Mouse (Mus musculus): ENCODE data around the gene Hexdc. TPM values are rescaled to one million over a fixed set of nuclear protein-coding genes. Genes with fewer than 3 reads are reported as not detected.

Gene Hexdc
- polyA plus RNA-seq, 1 experiment from 2014 or later, result 11.9 TPM

DNA sequence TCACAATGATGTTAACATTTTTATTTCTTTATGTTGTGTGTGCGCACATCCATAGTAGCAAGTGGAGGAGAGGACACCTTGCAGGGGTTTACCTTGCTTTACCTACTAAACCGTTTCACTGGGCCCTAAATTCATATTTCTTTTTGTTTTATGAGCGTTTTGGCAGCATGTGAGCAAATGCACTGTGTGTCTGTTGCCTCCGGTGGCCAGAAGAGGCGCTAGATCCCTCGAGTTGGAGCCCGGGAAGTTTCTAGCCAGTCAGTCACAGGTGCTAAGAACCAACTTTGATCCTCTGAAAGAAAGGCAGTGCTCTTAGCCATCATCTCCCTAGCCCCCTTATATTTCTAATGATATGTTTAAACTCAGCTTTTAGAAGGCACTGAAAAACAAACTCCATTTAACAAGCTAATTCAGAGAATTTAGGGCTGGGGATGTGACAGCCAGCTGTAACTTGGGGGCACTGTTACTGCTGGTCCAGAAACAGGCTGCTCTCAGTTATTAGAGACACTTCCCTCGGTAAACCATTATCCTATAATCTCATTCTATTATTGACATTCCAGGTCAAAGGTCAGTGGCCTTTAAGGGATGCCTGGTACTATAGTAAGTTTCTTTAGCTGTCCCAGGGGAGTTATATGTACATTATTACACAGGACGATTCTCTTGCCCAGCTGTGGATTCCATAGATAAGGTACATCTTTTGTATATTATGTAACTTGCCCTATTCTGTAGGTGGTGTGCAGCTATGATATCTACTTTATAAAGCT, 31.4 kb downstream of the Hexdc start:
- Histone ChIP-seq H3K27me3 (replicated peaks; ENCODE audit: control insufficient read depth, insufficient read depth, low read length) (no peaks in the 10 kb centered on the region), H3K9me3 (replicated peaks; ENCODE audit: control insufficient read depth, low read length) (no peaks in the 10 kb centered on the region), H3K27ac (ENCODE audit: low read depth, low read length) (peak overlapping the region; percentile 100), H3K36me3 (ENCODE audit: control insufficient read depth, insufficient read depth, low read length) (peaks cover 18% of the 10 kb centered on the region), H3K4me1 (ENCODE audit: control insufficient read depth, insufficient read depth, low read length) (peaks cover 21% of the 10 kb centered on the region), H3K9ac (ENCODE audit: low read length) (no peak overlapping the region), H3K4me2 (ENCODE audit: low read length) (peak overlapping the region; percentile 64), H3K4me3 (ENCODE audit: low read depth, low read length) (no peak overlapping the region)
- peak; percentile 46 for DNase-seq (ENCODE audit: low spot score)
- no peak for ATAC-seq
- 30% methylated on average over 9 of the region's 9 CpGs for WGBS

DNA sequence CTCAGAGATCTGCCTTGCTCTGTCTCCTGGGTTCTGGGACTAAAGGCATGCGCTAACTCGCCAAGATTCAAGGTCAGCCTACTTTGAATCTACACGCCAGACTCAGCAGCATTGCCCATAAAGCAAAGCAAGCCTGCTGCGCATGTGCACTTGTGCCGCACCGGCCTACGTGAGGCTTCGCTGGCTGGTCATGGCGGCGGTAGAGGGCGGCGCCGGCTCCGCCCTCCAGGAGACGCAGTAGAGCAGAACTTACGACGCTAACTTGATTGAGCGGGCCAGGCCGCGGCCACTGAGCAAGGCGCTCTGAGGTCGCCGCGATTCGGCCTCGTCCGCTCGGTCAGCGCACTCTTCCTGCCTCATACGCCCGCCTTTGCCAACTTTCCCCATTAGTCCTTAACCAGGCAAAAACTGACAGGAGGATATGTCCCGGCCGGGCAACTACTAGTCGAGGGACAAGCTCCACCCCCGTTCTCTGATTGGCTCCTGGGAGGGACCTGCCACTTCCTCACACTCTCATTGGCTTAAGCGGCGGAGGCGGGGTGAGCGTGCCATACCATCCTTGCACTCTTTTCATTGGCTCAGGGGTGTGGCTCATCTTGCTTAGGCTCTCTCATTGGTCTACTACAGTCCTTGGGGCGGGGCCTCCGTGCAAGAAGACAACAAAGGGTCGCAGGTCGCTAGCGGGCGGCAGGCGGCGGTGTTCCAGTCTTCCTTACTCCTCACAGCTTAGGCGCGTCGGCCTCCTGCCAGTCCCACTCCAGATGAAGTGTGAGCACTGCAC, 32.5 kb downstream of the Hexdc start, which contains the start of gene Narf:
TSS of gene Narf (plus strand) at position 690 of the 781 bp plus-strand sequence.
- peak; percentile 100 for DNase-seq (ENCODE audit: low spot score)
- Histone ChIP-seq H3K9me3 (replicated peaks; ENCODE audit: control insufficient read depth, low read length) (no peaks in the 10 kb centered on the region), H3K4me2 (ENCODE audit: low read length) (peak within 1 kb of the TSS; percentile 64), H3K27ac (ENCODE audit: low read depth, low read length) (peak within 1 kb of the TSS; percentile 100), H3K4me1 (ENCODE audit: control insufficient read depth, insufficient read depth, low read length) (peaks cover 21% of the 10 kb centered on the region), H3K9ac (ENCODE audit: low read length) (peak within 1 kb of the TSS; percentile 87), H3K36me3 (ENCODE audit: control insufficient read depth, insufficient read depth, low read length) (peaks cover 29% of the 10 kb centered on the region), H3K4me3 (ENCODE audit: low read depth, low read length) (peak within 1 kb of the TSS; percentile 77), H3K27me3 (replicated peaks; ENCODE audit: control insufficient read depth, insufficient read depth, low read length) (no peaks in the 10 kb centered on the region)
- under 1% methylated on average over 50 of the region's 50 CpGs for WGBS
- peak; percentile 100 for ATAC-seq

DNA sequence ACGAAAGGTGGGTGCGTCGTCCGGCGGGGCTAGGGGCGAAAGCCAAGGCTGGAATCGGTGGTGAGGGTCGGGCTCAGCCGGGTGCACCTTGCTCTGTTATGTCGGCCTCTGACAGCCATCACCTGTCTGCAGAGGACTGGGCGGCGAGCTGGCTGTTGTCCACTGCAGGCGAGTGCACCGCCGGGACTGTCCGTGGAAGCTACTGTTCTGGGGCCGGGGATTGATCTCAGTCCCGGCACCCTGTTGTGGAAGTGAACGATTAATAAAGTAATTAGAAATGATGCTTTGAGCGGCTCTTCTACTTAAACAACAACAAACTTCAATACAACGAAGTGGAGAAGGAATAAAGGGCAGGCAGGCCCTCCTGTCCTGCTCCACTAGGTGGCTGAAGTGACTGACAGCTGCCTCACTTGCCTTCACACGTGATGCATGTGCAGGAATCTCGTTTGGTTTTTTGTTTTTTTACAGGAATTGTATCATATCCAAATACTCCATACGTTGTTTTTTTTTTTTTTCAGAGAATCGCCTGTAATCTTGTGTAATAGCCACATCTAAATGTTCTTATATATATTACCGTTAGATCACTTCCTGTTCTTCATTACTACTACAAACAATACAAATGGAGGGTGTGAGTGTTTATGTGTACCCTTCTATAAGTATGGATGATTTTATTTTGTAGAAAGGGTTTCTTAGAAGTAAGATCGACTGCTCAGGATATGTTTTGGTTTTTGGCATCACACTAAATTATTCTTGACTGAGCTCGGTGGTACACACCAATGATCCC, 33.3 kb downstream of the Hexdc start:
- no peaks in the 10 kb centered on the region for H3K27me3 ChIP-seq (replicated peaks; ENCODE audit: control insufficient read depth, insufficient read depth, low read length)
- DNase-seq (ENCODE audit: low spot score) (peak; percentile 67), ATAC-seq (peak; percentile 5; the same call in 1 of the 2 replicates)
- H3K4me3 ChIP-seq (ENCODE audit: low read depth, low read length), result peak overlapping the region; percentile 77
- peak overlapping the region; percentile 100 for H3K27ac ChIP-seq (ENCODE audit: low read depth, low read length)
- peaks cover 37% of the 10 kb centered on the region for H3K36me3 ChIP-seq (ENCODE audit: control insufficient read depth, insufficient read depth, low read length)
- no peaks in the 10 kb centered on the region for H3K9me3 ChIP-seq (replicated peaks; ENCODE audit: control insufficient read depth, low read length)
- WGBS, result 4% methylated on average over 28 of the region's 28 CpGs
- H3K4me1 ChIP-seq (ENCODE audit: control insufficient read depth, insufficient read depth, low read length), result peaks cover 21% of the 10 kb centered on the region
- H3K4me2 ChIP-seq (ENCODE audit: low read length), result peak overlapping the region; percentile 64
- peak overlapping the region; percentile 87 for H3K9ac ChIP-seq (ENCODE audit: low read length)

DNA sequence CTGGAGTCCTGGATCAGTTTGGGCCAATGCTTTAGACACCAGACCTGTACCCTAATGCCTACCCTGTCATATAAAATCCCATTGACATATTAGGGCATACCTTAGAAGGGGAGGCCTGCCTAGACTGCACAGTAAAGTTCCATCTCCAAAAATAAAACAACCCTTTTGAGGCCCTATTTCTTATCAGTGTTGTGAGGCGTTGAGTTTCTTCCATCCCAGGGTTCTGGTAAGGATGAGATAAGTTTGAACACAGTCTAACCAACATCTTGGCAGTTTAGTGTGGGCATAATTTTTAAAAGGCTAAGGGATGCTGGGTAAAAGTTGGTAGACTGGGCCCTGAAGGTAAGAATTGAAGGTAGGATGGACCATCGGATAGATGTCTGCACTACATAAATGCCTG, 35.4 kb downstream of the Hexdc start:
- Histone ChIP-seq H3K36me3 (ENCODE audit: control insufficient read depth, insufficient read depth, low read length) (peaks cover 56% of the 10 kb centered on the region), H3K4me2 (ENCODE audit: low read length) (no peak overlapping the region)

DNA sequence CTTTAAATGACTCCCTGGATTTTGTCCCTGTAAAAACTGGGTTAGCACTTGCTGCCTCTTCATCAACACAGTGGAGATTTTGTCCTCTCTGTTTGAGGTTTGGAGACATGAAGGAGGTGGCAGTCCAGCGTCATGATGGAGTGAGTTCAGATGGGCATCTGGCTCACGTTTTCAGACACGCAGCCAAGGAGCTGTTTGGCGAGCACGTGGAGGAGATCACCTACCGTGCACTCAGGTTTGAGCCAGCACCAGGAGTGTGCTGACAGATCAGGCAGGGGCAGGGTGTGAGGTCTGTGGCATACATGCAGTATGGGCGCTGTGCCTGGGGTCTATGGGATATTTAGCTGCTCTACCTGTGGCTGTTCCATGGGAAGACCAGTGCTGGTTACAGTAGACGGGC, 46.0 kb downstream of the Hexdc start:
- Histone ChIP-seq H3K27me3 (replicated peaks; ENCODE audit: control insufficient read depth, insufficient read depth, low read length) (no peaks in the 10 kb centered on the region), H3K4me1 (ENCODE audit: control insufficient read depth, insufficient read depth, low read length) (no peaks in the 10 kb centered on the region), H3K36me3 (ENCODE audit: control insufficient read depth, insufficient read depth, low read length) (peaks cover 99% of the 10 kb centered on the region), H3K9me3 (replicated peaks; ENCODE audit: control insufficient read depth, low read length) (no peaks in the 10 kb centered on the region), H3K27ac (ENCODE audit: low read depth, low read length) (no peak overlapping the region), H3K9ac (ENCODE audit: low read length) (no peak overlapping the region), H3K4me2 (ENCODE audit: low read length) (no peak overlapping the region), H3K4me3 (ENCODE audit: low read depth, low read length) (no peak overlapping the region)
- ATAC-seq (no peak), DNase-seq (ENCODE audit: low spot score) (no peak)
- 89% methylated on average over 8 of the region's 8 CpGs for WGBS

More for the DNA sequence above, 35.4 kb downstream of the Hexdc start:
- H3K27me3 ChIP-seq (replicated peaks; ENCODE audit: control insufficient read depth, insufficient read depth, low read length), result no peaks in the 10 kb centered on the region
- no peak overlapping the region for H3K4me3 ChIP-seq (ENCODE audit: low read depth, low read length)
- ATAC-seq (no peak), DNase-seq (ENCODE audit: low spot score) (no peak)
- peak overlapping the region; percentile 32; the same call in 1 of the 2 replicates for H3K9ac ChIP-seq (ENCODE audit: low read length)
- 95% methylated on average over 2 of the region's 2 CpGs for WGBS
- H3K27ac ChIP-seq (ENCODE audit: low read depth, low read length), result no peak overlapping the region
- peaks cover 21% of the 10 kb centered on the region for H3K4me1 ChIP-seq (ENCODE audit: control insufficient read depth, insufficient read depth, low read length)
- no peaks in the 10 kb centered on the region for H3K9me3 ChIP-seq (replicated peaks; ENCODE audit: control insufficient read depth, low read length)

DNA sequence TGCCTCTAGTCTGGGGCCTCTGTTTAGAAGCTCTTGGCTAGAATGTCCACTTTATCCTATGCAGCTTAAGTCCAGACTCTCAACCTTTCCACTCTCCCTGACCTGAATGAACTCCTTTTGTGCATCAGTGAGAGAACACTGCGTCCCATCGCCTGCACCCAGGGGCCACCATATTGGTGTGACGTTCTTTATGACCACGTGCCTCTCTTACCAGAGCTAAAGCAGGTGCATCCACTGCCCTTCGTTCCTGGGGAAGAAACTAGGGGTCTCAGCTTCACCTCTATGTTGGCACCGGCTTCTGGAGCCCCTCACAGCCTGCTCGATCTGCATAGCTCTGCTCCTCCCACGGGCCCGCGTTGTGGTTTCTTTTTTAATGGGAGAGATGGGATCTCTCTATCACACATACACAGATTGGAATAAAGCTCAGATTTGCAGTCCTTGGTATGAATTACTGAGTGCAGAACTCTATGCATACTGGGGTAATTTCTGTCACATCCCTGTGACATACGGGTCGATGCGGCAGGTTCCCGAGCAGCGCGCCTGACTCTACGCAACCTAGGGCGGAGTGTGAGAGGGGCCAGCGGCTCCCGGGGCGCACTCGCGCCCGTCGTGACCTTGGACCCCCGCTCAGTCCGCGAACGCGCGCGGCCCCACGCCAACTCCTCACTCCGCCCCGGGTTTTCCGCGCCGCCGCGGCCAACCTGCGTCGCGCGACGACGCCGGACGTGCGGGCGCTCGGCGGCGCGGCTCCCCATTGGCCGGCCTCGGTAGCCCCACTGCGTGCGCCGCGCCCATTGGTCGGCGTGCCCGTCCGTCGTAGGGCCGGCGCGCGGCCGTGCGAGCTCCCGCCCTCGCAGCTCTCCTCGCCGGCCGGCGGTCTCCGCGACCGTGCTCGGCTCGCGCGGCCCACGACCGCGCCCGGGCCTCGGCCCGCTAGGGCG, 55.2 kb downstream of the Hexdc start, which contains the start of gene Foxk2:
TSS of gene Foxk2 (plus strand) at position 831 of the 941 bp plus-strand sequence.
- no peaks in the 10 kb centered on the region for H3K9me3 ChIP-seq (replicated peaks; ENCODE audit: control insufficient read depth, low read length)
- peak; percentile 99 for ATAC-seq
- under 1% methylated on average over 55 of the region's 91 CpGs for WGBS
- peak within 1 kb of the TSS; percentile 89 for H3K4me2 ChIP-seq (ENCODE audit: low read length)
- peak within 1 kb of the TSS; percentile 100 for H3K4me3 ChIP-seq (ENCODE audit: low read depth, low read length)
- H3K27me3 ChIP-seq (replicated peaks; ENCODE audit: control insufficient read depth, insufficient read depth, low read length), result no peaks in the 10 kb centered on the region
- DNase-seq (ENCODE audit: low spot score), result peak; percentile 96
- H3K36me3 ChIP-seq (ENCODE audit: control insufficient read depth, insufficient read depth, low read length), result peaks cover 45% of the 10 kb centered on the region
- H3K4me1 ChIP-seq (ENCODE audit: control insufficient read depth, insufficient read depth, low read length), result peaks cover 7% of the 10 kb centered on the region
- peak within 1 kb of the TSS; percentile 94 for H3K27ac ChIP-seq (ENCODE audit: low read depth, low read length)
- peak within 1 kb of the TSS; percentile 97 for H3K9ac ChIP-seq (ENCODE audit: low read length)

DNA sequence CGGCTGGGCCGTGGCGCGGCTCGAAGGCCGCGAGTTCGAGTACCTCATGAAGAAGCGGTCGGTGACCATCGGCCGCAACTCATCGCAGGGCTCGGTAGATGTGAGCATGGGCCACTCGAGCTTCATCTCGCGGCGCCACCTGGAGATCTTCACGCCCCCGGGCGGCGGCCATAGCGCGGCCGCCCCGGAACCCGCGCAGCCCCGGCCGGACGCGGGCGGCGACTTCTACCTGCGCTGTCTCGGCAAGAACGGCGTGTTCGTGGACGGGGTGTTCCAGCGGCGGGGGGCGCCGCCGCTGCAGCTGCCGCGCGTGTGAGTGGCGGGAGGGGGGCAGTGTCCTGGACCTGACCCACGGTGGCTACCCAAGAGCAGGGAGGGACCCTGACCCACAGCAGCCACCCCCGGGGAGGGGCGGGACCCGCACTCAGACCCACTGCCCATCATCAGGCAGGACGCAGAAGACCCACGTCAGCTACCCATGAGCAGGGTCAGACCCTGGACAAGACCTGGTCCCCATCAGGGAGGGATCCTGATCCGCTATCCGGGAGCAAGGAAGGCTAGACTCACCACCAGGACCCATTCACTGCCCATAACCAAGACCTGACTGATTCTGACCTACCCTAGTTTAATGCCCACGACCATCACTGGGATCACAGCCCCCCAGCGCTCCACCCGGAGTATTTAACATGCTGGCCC, 56.1 kb downstream of the Hexdc start:
- H3K4me2 ChIP-seq (ENCODE audit: low read length), result peak overlapping the region; percentile 89
- H3K36me3 ChIP-seq (ENCODE audit: control insufficient read depth, insufficient read depth, low read length), result peaks cover 44% of the 10 kb centered on the region
- H3K4me1 ChIP-seq (ENCODE audit: control insufficient read depth, insufficient read depth, low read length), result peaks cover 7% of the 10 kb centered on the region
- DNase-seq (ENCODE audit: low spot score) (no peak), ATAC-seq (peak; percentile 4; the same call in 1 of the 2 replicates)
- no peaks in the 10 kb centered on the region for H3K27me3 ChIP-seq (replicated peaks; ENCODE audit: control insufficient read depth, insufficient read depth, low read length)
- peak overlapping the region; percentile 97 for H3K9ac ChIP-seq (ENCODE audit: low read length)
- peak overlapping the region; percentile 83 for H3K27ac ChIP-seq (ENCODE audit: low read depth, low read length)
- peak overlapping the region; percentile 100 for H3K4me3 ChIP-seq (ENCODE audit: low read depth, low read length)
- WGBS, result under 1% methylated on average over 43 of the region's 60 CpGs
- H3K9me3 ChIP-seq (replicated peaks; ENCODE audit: control insufficient read depth, low read length), result no peaks in the 10 kb centered on the region

Measured in forebrain, embryonic 14.5 days (tissue).